Mouse (Mus musculus) liver, embryonic 14.5 days (tissue): ENCODE results near the gene Anapc4. TPM values are rescaled to one million over a fixed set of nuclear protein-coding genes. Genes with fewer than 3 reads are reported as not detected.
A peak's percentile ranks its signal among the peaks of the same experiment; 100 is the strongest.

Source experiments
- ATAC-seq: fragments of 200-750 bp; cut with Nextera tagmentation; 2 replicates; pipeline ENCODE4 v1.8.0; 2017; ENCODE audit warnings: moderate number of reproducible peaks, mild to moderate bottlenecking, moderate library complexity; ENCODE audit not compliant: insufficient read depth
- DNase-seq, 3 experiments: peaks; one replicate each; pipeline ENCODE4 v3.0.0-alpha.2; 2012 to 2013; ENCODE audit warnings: low read depth in 3 of 3, low spot score in 3 of 3
- H3K27ac ChIP-seq: fragments of 300-500 bp; sonication (generic); 2 replicates; pipeline ENCODE4 v1.5.1; 2014; ENCODE audit warnings: moderate library complexity, mild to moderate bottlenecking, control low read depth, inconsistent platforms
- H3K27me3 ChIP-seq: fragments of 300-500 bp; sonication (generic); 2 replicates; pipeline ENCODE4 v1.6.1; 2014; ENCODE audit warnings: mild to moderate bottlenecking, low read length, moderate library complexity; ENCODE audit not compliant: control insufficient read depth, insufficient read depth
- H3K36me3 ChIP-seq: fragments of 300-500 bp; sonication (generic); replicated peaks from 2 replicates; pipeline ENCODE4 v1.6.1; 2014; ENCODE audit warnings: low read depth; ENCODE audit not compliant: control insufficient read depth, insufficient read depth
- H3K4me1 ChIP-seq, 2 experiments: fragments of 200-500 bp in 1 of 2; fragments of 300-500 bp in 1 of 2; sonication (generic) in 1 of 2; replicated peaks; 2 replicates each; pipeline ENCODE4 v1.6.1; 2012 to 2014; ENCODE audit warnings: antibody characterized with exemption in 1 of 2, inconsistent platforms in 1 of 2, low read length in 1 of 2; ENCODE audit not compliant: control insufficient read depth in 2 of 2, insufficient read depth in 2 of 2
- H3K4me2 ChIP-seq: fragments of 300-500 bp; sonication (generic); 2 replicates; pipeline ENCODE4 v1.6.1; 2014; ENCODE audit warnings: low read depth, mild to moderate bottlenecking, control low read depth, moderate library complexity
- H3K4me3 ChIP-seq, 2 experiments: fragments of 200-500 bp in 1 of 2; fragments of 300-500 bp in 1 of 2; sonication (generic) in 1 of 2; 2 replicates each; pipeline ENCODE4 v1.5.1; 2012 to 2014; ENCODE audit warnings: low read depth in 2 of 2, low read length in 2 of 2, mild to moderate bottlenecking in 2 of 2, control low read depth in 1 of 2, inconsistent platforms in 1 of 2, moderate library complexity in 1 of 2; ENCODE audit not compliant: insufficient read depth in 1 of 2
- H3K9ac ChIP-seq: fragments of 300-500 bp; sonication (generic); replicated peaks from 2 replicates; pipeline ENCODE4 v1.6.1; 2014; ENCODE audit warnings: mild to moderate bottlenecking, control low read depth, moderate library complexity
- H3K9me3 ChIP-seq: fragments of 300-500 bp; sonication (generic); 2 replicates; pipeline ENCODE4 v1.6.1; 2016; ENCODE audit warnings: low read length, mixed read lengths; ENCODE audit not compliant: control insufficient read depth
- CTCF ChIP-seq: IDR thresholded peaks from 2 replicates; pipeline ENCODE4 v1.5.1; 2016; ENCODE audit warnings: antibody characterized with exemption, low read depth, control low read depth
- EP300 ChIP-seq: IDR thresholded peaks from 2 replicates; pipeline ENCODE4 v1.6.1; 2016; ENCODE audit warnings: antibody characterized with exemption, low read depth
- WGBS: fragments of 180-500 bp; shearing (Covaris S2); extraction: QIAGEN DNeasy Blood & Tissue Kit; methylation state at CpG from one replicate; pipeline ENCODE4 v1.1.7; 2014; ENCODE audit not compliant: insufficient replicate concordance; 5-methylcytosine and 5-hydroxymethylcytosine counted together
- polyA plus RNA-seq, 2 experiments: library from polyadenylated mRNA; depleted of rRNA in 1 of 2; stranded (reverse) in 1 of 2; unstranded in 1 of 2; fragments of >200 nt; fragmentation: Nextera tagmentation in 1 of 2; extraction: Ambion mirVana in 1 of 2; gene quantifications; 2 replicates each; pipeline versions ENCODE4 v1.2.1 to v1.2.3; 2012 to 2014

The Anapc4 gene
- polyA plus RNA-seq, 2 experiments: 23.3 to 29.8 TPM

DNA sequence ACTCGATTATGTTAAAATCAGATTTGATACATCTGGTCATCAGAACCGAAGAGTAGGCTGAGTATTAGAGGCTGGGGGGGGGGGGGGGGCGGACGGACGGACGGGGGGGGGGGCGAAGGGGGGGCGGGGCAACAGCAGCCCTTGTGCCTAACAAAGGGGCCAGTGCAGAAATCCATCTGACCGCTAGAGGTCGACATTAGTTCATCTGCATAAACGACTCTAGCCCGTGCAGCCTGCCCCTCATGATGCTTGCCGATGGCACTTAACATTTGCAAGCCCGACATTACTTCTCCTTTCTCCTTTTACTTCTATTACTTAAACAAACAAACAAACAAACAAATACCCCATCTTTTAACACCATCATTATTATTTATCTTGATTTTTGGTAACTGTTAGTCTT lies 45.0 kb downstream of the Anapc4 start:
- WGBS: 7% methylated on average over 10 of the region's 14 CpGs
- H3K9ac ChIP-seq: no peak overlapping the region
- H3K9me3 ChIP-seq: no peaks in the 10 kb centered on the region
- no peaks in the 10 kb centered on the region for H3K27me3 ChIP-seq
- DNase-seq (peak; percentile 10 to 36 (median 12)), ATAC-seq (no peak)
- TF ChIP-seq CTCF (peak; percentile 75), EP300 (no peak)
- H3K4me2 ChIP-seq: no peak overlapping the region
- no peaks in the 10 kb centered on the region for H3K36me3 ChIP-seq
- no peak overlapping the region for H3K4me3 ChIP-seq
- H3K4me1 ChIP-seq: no peaks in the 10 kb centered on the region
- H3K27ac ChIP-seq: no peak overlapping the region

DNA sequence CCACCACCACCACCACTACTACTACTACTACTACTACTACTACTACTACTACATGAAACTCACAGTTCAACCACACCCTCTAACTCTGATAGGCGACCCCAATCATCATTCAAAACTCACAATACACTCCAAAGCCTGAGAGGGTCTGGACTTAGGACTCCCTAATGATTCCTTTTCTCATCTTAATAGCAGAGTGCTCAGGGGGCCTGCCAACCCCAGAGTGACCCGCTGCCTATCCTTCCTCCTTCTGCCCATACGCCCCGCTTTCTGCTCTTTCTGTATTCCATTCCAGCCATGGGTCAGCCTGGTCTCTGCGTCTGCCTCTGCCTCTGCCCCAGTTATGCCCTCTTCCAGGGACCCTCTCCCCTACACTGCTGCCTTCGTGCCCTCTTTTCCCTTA lies 46.1 kb downstream of the Anapc4 start:
- H3K4me2 ChIP-seq: no peak overlapping the region
- H3K4me1 ChIP-seq: no peaks in the 10 kb centered on the region
- 70% methylated on average over 6 of the region's 6 CpGs for WGBS
- no peak overlapping the region for H3K9ac ChIP-seq
- no peak for ATAC-seq
- no peaks in the 10 kb centered on the region for H3K27me3 ChIP-seq
- DNase-seq: no peak
- TF ChIP-seq EP300 (no peak), CTCF (no peak)
- H3K27ac ChIP-seq: no peak overlapping the region
- H3K4me3 ChIP-seq: no peak overlapping the region
- H3K36me3 ChIP-seq: no peaks in the 10 kb centered on the region
- H3K9me3 ChIP-seq: no peaks in the 10 kb centered on the region

DNA sequence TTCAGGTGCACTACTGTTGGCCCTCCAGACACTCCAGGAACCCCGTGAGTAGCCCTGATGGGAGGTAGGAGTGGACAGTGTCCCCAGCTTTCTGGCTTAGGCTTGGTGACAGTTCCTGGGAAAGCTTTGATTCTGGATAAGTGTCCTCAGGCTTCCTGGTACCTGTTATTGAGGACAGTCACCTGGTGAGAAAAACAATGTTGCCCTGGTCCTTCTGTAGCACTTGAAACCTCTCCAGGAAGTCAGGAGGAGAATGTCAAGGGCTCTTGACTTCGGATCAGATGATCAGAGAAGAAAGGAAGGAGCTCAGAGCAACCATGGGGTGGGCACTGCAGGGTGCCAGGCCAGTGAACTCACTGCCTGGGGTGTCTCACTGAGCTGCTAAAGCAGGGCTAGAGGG lies 48.6 kb downstream of the Anapc4 start:
- H3K9me3 ChIP-seq: no peaks in the 10 kb centered on the region
- H3K36me3 ChIP-seq: no peaks in the 10 kb centered on the region
- H3K4me3 ChIP-seq: no peak overlapping the region
- H3K4me1 ChIP-seq: no peaks in the 10 kb centered on the region
- H3K9ac ChIP-seq: no peak overlapping the region
- DNase-seq (no peak), ATAC-seq (no peak)
- no peak overlapping the region for H3K27ac ChIP-seq
- 38% methylated on average over 2 of the region's 2 CpGs for WGBS
- TF ChIP-seq EP300: no peak
- no peak for TF ChIP-seq CTCF
- H3K27me3 ChIP-seq: no peaks in the 10 kb centered on the region
- no peak overlapping the region for H3K4me2 ChIP-seq

DNA sequence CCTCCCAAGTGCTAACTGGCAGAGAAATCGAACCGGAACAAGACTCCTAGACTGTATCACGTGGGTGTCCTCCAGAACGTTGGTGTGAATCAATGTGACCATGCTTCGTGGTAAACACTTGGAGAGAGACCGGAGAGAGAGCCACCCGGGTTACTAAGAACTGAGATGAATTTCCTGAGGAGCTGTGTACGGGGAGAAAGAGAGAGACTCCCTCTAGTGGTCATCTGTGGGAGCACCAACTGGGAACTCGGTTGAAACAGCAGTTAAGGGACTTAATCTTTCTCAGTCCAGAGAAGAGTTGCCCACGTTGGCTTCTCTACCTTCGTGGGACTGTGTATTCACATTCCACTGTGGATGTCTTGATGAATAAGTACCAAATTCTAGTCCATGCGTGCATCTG lies 53.3 kb downstream of the Anapc4 start:
- no peaks in the 10 kb centered on the region for H3K36me3 ChIP-seq
- no peak overlapping the region for H3K27ac ChIP-seq
- peaks cover 0 to 1% of the 10 kb centered on the region in 2 experiments; a peak in 1 of 4 replicates for H3K4me1 ChIP-seq
- H3K27me3 ChIP-seq: no peaks in the 10 kb centered on the region
- TF ChIP-seq CTCF (peak; percentile 80), EP300 (no peak)
- no peaks in the 10 kb centered on the region for H3K9me3 ChIP-seq
- peak; percentile 12 to 33 (median 22) for DNase-seq
- WGBS: 33% methylated on average over 12 of the region's 12 CpGs
- no peak overlapping the region for H3K4me3 ChIP-seq
- no peak for ATAC-seq
- no peak overlapping the region for H3K4me2 ChIP-seq
- no peak overlapping the region for H3K9ac ChIP-seq

DNA sequence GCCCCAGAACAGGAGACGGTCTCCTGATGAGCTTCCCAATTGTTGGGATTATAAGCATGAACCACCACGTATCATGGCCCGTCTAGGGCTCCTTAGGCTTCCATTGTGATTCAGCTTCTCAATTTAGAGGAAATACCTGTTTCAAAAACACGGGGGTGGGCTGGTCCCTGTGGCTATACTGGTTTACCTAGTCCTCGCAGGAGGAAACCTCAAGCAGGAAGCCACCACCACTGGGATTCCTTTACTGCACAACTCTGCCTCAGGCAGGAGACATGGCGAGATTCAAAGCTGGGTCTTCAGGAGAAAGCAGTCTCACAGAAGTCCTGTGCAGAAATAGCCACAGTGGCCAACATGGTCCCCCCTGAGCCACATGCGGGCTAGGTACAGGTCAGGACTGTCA lies 56.1 kb downstream of the Anapc4 start:
- no peak for ATAC-seq
- H3K27me3 ChIP-seq: no peaks in the 10 kb centered on the region
- DNase-seq: no peak
- peaks cover 0 to 3% of the 10 kb centered on the region in 2 experiments; a peak in 1 of 4 replicates for H3K4me1 ChIP-seq
- H3K4me2 ChIP-seq: no peak overlapping the region
- no peak overlapping the region for H3K9ac ChIP-seq
- no peak overlapping the region for H3K27ac ChIP-seq
- WGBS: 38% methylated on average over 7 of the region's 7 CpGs
- H3K9me3 ChIP-seq: no peaks in the 10 kb centered on the region
- H3K4me3 ChIP-seq: no peak overlapping the region
- TF ChIP-seq CTCF (no peak), EP300 (no peak)
- no peaks in the 10 kb centered on the region for H3K36me3 ChIP-seq
